Mouse (Mus musculus): Measurements from ENCODE around the gene Nckap5l.

DNA sequence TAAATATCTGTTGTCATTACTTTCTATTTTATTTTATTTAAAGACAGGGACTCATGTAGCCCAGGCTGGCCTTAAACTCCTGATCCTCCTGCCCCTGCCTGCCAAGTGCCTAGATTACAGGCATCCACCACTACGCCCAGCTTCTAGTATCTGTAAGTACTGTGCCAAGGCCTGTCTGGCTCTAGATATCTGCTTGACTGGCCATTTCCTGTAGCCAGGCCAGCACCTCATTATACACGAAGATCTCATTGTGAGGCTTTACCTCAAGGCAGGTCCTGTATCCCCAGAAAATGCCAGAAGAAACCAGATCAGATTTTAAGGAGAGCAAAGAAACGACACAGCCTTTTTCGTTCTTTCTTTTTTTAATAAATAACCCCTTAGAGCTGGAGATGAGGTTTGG is 12.2 kb upstream of the Nckap5l start:
- TF ChIP-seq CTCF (IDR thresholded peaks at IDR 0.05; ENCODE audit: insufficient read depth, low read depth, low read length) (no peak), POLR2A (IDR thresholded peaks at IDR 0.05; ENCODE audit: insufficient read depth, low read depth, low read length) (no peak)

Measured in olfactory bulb, adult 2 months (tissue).